Mouse (Mus musculus): ENCODE measurements around the gene Rpl23a. TPM values are rescaled to one million over a fixed set of nuclear protein-coding genes. Genes with fewer than 3 reads are reported as not detected.

Gene Rpl23a
- total RNA-seq (2017): 1,700 to 2,580 TPM (median 2,203 TPM) in 3 replicates

GRCm38 (mm10) chr11:78182961-78183844, at the start of gene Rpl23a:
Rpl23a (minus strand) TSS chr11:78183584.
- peak; percentile 93 for ATAC-seq (replicated peaks; ENCODE audit: insufficient number of reproducible peaks, low FRiP score, low TSS enrichment, poor library complexity, severe bottlenecking)

GRCm38 (mm10) chr11:78231518-78231917, 48.1 kb upstream of the Rpl23a start:
- no peak for ATAC-seq (replicated peaks; ENCODE audit: insufficient number of reproducible peaks, low FRiP score, low TSS enrichment, poor library complexity, severe bottlenecking)

GRCm38 (mm10) chr11:78223586-78223985, 40.2 kb upstream of the Rpl23a start:
- no peak for ATAC-seq (replicated peaks; ENCODE audit: insufficient number of reproducible peaks, low FRiP score, low TSS enrichment, poor library complexity, severe bottlenecking)

GRCm38 (mm10) chr11:78215709-78216317, 32.4 kb upstream of the Rpl23a start:
- no peak for ATAC-seq (replicated peaks; ENCODE audit: insufficient number of reproducible peaks, low FRiP score, low TSS enrichment, poor library complexity, severe bottlenecking)

- ATAC-seq (replicated peaks; ENCODE audit: insufficient number of reproducible peaks, low FRiP score, low TSS enrichment, poor library complexity, severe bottlenecking): peak; percentile 88
Measured at GRCm38 (mm10) chr11:78213086-78213817, 29.9 kb upstream of the Rpl23a start.

GRCm38 (mm10) chr11:78211513-78211912, 28.1 kb upstream of the Rpl23a start:
- no peak for ATAC-seq (replicated peaks; ENCODE audit: insufficient number of reproducible peaks, low FRiP score, low TSS enrichment, poor library complexity, severe bottlenecking)

GRCm38 (mm10) chr11:78210615-78211014, 27.2 kb upstream of the Rpl23a start:
- no peak for ATAC-seq (replicated peaks; ENCODE audit: insufficient number of reproducible peaks, low FRiP score, low TSS enrichment, poor library complexity, severe bottlenecking)

- ATAC-seq (replicated peaks; ENCODE audit: insufficient number of reproducible peaks, low FRiP score, low TSS enrichment, poor library complexity, severe bottlenecking): no peak
Measured at GRCm38 (mm10) chr11:78209886-78210285, 26.5 kb upstream of the Rpl23a start.

- ATAC-seq (replicated peaks; ENCODE audit: insufficient number of reproducible peaks, low FRiP score, low TSS enrichment, poor library complexity, severe bottlenecking): no peak
Measured at GRCm38 (mm10) chr11:78207190-78207589, 23.8 kb upstream of the Rpl23a start.

GRCm38 (mm10) chr11:78205361-78206206, 22.2 kb upstream of the Rpl23a start:
- ATAC-seq (replicated peaks; ENCODE audit: insufficient number of reproducible peaks, low FRiP score, low TSS enrichment, poor library complexity, severe bottlenecking): no peak

GRCm38 (mm10) chr11:78204287-78204686, 20.9 kb upstream of the Rpl23a start:
- ATAC-seq (replicated peaks; ENCODE audit: insufficient number of reproducible peaks, low FRiP score, low TSS enrichment, poor library complexity, severe bottlenecking): no peak

- ATAC-seq (replicated peaks; ENCODE audit: insufficient number of reproducible peaks, low FRiP score, low TSS enrichment, poor library complexity, severe bottlenecking): no peak
Measured at GRCm38 (mm10) chr11:78202372-78202771, 19.0 kb upstream of the Rpl23a start.

- no peak for ATAC-seq (replicated peaks; ENCODE audit: insufficient number of reproducible peaks, low FRiP score, low TSS enrichment, poor library complexity, severe bottlenecking)
Measured at GRCm38 (mm10) chr11:78195101-78195863, 11.9 kb upstream of the Rpl23a start.

- peak; percentile 59 for ATAC-seq (replicated peaks; ENCODE audit: insufficient number of reproducible peaks, low FRiP score, low TSS enrichment, poor library complexity, severe bottlenecking)
Measured at GRCm38 (mm10) chr11:78194411-78195100, 11.2 kb upstream of the Rpl23a start.

- ATAC-seq (replicated peaks; ENCODE audit: insufficient number of reproducible peaks, low FRiP score, low TSS enrichment, poor library complexity, severe bottlenecking): no peak
Measured at GRCm38 (mm10) chr11:78193113-78193512, 9.7 kb upstream of the Rpl23a start, which contains the start of gene Proca1. Proca1 (plus strand) TSS chr11:78193392.

GRCm38 (mm10) chr11:78190041-78190440, 6.7 kb upstream of the Rpl23a start:
- no peak for ATAC-seq (replicated peaks; ENCODE audit: insufficient number of reproducible peaks, low FRiP score, low TSS enrichment, poor library complexity, severe bottlenecking)

Data from monocyte, adult 5-6 weeks (primary cell).